Mouse (Mus musculus) bone marrow macrophage, adult 2 months (primary cell): Measurements from ENCODE around the gene 2300003K06Rik. TPM values are rescaled to one million over a fixed set of nuclear protein-coding genes. Genes with fewer than 3 reads are reported as not detected.
"Not testable (repeated sequence)": the region's sequence is repeated elsewhere in the genome, so short reads cannot be mapped to it uniquely, and the experiment has no call there.

Experiments used
- H3K27ac ChIP-seq: 2 replicates; pipeline ENCODE4 v1.5.1; 2012; ENCODE audit warnings: low read depth, low read length; ENCODE audit not compliant: insufficient read depth
- H3K4me1 ChIP-seq: 2 replicates; pipeline ENCODE4 v1.6.1; 2012; ENCODE audit warnings: low read length; ENCODE audit not compliant: control insufficient read depth, insufficient read depth
- H3K4me3 ChIP-seq: 2 replicates; pipeline ENCODE4 v1.5.1; 2012; ENCODE audit warnings: mild to moderate bottlenecking, low read length, moderate library complexity; ENCODE audit not compliant: insufficient read depth
- CTCF ChIP-seq: IDR thresholded peaks from 2 replicates; pipeline ENCODE4 v1.5.1; 2012; ENCODE audit warnings: low read depth, mild to moderate bottlenecking, low read length, moderate library complexity
- POLR2A ChIP-seq: IDR thresholded peaks from 2 replicates; pipeline ENCODE4 v1.6.1; 2012; ENCODE audit warnings: mild to moderate bottlenecking, low read depth, low read length, borderline replicate concordance
- polyA plus RNA-seq: library from polyadenylated mRNA; stranded (reverse); fragments of >200 nt; gene quantifications from 2 replicates; pipeline ENCODE4 v1.2.4, GENCODE M21; 2012; ENCODE audit not compliant: missing spikeins, insufficient read depth, insufficient read length

Gene 2300003K06Rik
- polyA plus RNA-seq = not detected in 2 replicates

GRCm38 (mm10) chr11:99837966-99838365 is at the start of gene 2300003K06Rik:
TSS of gene 2300003K06Rik (minus strand) at chr11:99838066.
- no peak within 1 kb of the TSS for H3K27ac ChIP-seq
- no peaks in the 10 kb centered on the region for H3K4me1 ChIP-seq
- no peak within 1 kb of the TSS for H3K4me3 ChIP-seq
- TF ChIP-seq CTCF (no peak), POLR2A (no peak)

- H3K27ac ChIP-seq, H3K4me3 ChIP-seq, H3K4me1 ChIP-seq: not testable (repeated sequence)
Measured at GRCm38 (mm10) chr11:99878887-99879286, 41.0 kb upstream of the 2300003K06Rik start, which contains the start of gene Gm11567. TSS of gene Gm11567 (plus strand) at chr11:99879187.

DNA sequence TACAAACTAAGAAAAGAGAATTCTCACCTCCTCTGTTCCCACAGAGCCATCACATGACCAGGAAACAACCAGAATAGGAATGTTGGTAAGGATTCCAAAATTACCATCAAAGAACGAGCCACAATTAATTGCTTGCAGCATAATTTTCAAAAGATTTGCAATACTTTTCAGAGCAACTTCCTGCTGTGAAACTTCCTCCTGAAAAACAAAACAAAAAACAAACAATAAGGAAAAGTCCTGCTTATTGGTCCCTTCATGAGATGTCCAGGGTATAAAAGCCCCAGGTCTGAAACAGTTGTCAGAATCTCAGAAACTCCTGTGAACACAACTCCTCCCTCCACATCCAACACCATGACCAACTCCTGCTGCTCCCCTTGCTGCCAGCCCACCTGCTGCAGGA is 35.2 kb upstream of the 2300003K06Rik start, which contains the start of gene Krtap9-1:
Gene Krtap9-1, plus strand, starts transcription at position 301 of the 400 bp plus-strand sequence.
- H3K27ac ChIP-seq, H3K4me3 ChIP-seq, H3K4me1 ChIP-seq: not testable (repeated sequence)

DNA sequence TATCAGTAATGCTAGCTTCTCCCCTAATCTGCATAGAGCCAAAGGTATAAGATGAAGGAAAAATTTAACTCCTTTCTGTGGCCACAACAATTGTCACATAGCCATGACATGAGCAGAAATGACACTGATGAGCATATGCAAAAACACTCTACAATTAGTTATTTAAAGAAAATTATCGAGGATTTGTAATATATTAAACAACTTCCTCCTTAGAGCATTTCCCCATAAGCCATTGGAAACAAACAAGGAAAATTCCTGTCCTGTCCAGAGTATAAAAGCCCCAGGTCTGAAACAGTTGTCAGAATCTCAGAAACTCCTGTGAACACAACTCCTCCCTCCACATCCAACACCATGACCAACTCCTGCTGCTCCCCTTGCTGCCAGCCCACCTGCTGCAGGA is 26.3 kb upstream of the 2300003K06Rik start, which contains the start of gene Gm11559:
Gene Gm11559, plus strand, starts transcription at position 301 of the 400 bp plus-strand sequence.
- H3K4me1 ChIP-seq, H3K4me3 ChIP-seq, H3K27ac ChIP-seq: not testable (repeated sequence)

DNA sequence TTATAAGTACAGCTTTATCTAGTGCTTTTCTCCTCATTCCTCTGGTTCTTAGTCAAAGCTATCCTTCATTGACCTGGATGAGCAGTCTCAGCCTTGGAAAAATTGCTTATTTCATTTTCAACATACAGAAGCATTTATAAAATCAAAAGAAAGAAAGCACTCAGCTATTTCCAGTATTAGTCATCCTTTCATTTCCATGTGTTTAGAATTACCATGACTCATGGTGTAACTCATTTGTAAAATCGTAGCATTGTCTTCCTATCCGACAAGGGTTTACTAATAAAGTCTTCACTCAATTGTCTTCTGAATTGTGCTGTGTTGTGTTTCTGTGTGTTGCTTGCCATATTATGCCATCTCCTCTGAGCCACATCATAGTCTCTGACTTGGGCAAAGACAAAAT is 20.9 kb upstream of the 2300003K06Rik start:
- no peak overlapping the region for H3K4me3 ChIP-seq
- H3K4me1 ChIP-seq = no peaks in the 10 kb centered on the region
- no peak overlapping the region for H3K27ac ChIP-seq
- TF ChIP-seq CTCF (no peak), POLR2A (no peak)

DNA sequence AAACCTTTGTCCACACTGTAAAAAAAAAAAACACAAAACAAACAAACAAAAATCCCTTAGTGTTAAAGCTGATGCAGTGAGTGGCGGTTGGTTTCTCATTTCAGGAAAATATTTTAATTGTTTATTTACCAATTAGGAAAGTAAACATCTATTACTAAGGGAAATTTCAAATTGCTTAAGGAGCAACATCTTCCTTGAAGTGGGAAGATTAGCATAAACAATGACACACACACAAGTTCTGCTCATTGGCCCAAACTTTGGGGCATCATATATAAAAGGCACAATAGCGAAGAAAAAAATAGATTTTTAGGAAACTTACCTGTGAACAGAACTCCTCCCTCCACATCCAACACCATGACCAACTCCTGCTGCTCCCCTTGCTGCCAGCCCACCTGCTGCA is 19.8 kb upstream of the 2300003K06Rik start, which contains the start of gene Gm11568:
Gene Gm11568, plus strand, starts transcription at position 301 of the 400 bp plus-strand sequence.
- TF ChIP-seq CTCF = no peak
- TF ChIP-seq POLR2A = no peak
- H3K27ac ChIP-seq = no peak within 1 kb of the TSS
- H3K4me1 ChIP-seq = no peaks in the 10 kb centered on the region
- no peak within 1 kb of the TSS for H3K4me3 ChIP-seq

GRCm38 (mm10) chr11:99854121-99854520 is 16.3 kb upstream of the 2300003K06Rik start:
- H3K4me3 ChIP-seq = no peak overlapping the region
- TF ChIP-seq CTCF (no peak), POLR2A (no peak)

GRCm38 (mm10) chr11:99851508-99851907 is 13.6 kb upstream of the 2300003K06Rik start, which contains the start of gene Krtap4-16:
TSS of gene Krtap4-16 (minus strand) at chr11:99851608.
- H3K4me1 ChIP-seq = no peaks in the 10 kb centered on the region
- no peak within 1 kb of the TSS for H3K4me3 ChIP-seq
- TF ChIP-seq CTCF = no peak
- no peak for TF ChIP-seq POLR2A
- H3K27ac ChIP-seq = no peak within 1 kb of the TSS

More at GRCm38 (mm10) chr11:99854121-99854520, 16.3 kb upstream of the 2300003K06Rik start:
- Histone ChIP-seq H3K4me1 (no peaks in the 10 kb centered on the region), H3K27ac (no peak overlapping the region)

DNA sequence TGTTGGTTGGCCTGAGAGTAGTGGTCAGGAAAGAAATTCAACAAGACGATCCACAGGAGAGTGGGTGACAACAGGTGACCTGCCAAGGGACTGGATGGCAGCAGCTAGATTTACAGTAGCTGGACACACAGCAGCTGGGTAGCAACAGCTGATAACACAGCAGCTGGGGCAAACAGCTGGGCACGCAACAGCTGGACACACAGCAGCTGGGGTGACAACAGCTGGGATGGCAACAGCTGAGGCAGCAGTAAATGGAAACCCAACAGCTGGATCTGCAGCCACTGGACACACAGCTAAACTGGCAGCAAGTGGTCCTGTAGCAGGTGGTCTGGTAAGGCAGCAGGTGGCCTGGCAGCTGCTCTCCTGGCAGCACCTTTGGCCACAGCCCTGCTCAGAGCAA is 8.9 kb upstream of the 2300003K06Rik start:
- no peak overlapping the region for H3K4me3 ChIP-seq
- H3K4me1 ChIP-seq = no peaks in the 10 kb centered on the region
- TF ChIP-seq POLR2A (no peak), CTCF (no peak)
- H3K27ac ChIP-seq = no peak overlapping the region

- TF ChIP-seq POLR2A (no peak), CTCF (no peak)
- H3K4me1 ChIP-seq = no peaks in the 10 kb centered on the region
- no peak overlapping the region for H3K4me3 ChIP-seq
- no peak overlapping the region for H3K27ac ChIP-seq
Measured at GRCm38 (mm10) chr11:99842185-99842584, 4.3 kb upstream of the 2300003K06Rik start.

- H3K27ac ChIP-seq, H3K4me1 ChIP-seq, H3K4me3 ChIP-seq: not testable (repeated sequence)
Measured at GRCm38 (mm10) chr11:99815566-99815965, 22.3 kb downstream of the 2300003K06Rik start, which contains the start of gene Gm11564. TSS of gene Gm11564 (minus strand) at chr11:99815666.

GRCm38 (mm10) chr11:99809792-99810191 is 28.1 kb downstream of the 2300003K06Rik start, which contains the start of gene Krtap4-13:
TSS of gene Krtap4-13 (minus strand) at chr11:99809892.
- H3K4me1 ChIP-seq, H3K27ac ChIP-seq, H3K4me3 ChIP-seq: not testable (repeated sequence)

GRCm38 (mm10) chr11:99804346-99804745 is 33.5 kb downstream of the 2300003K06Rik start, which contains the start of gene Gm11554:
TSS of gene Gm11554 (minus strand) at chr11:99804446.
- not testable (repeated sequence) for H3K4me1 ChIP-seq, H3K27ac ChIP-seq, H3K4me3 ChIP-seq

- not testable (repeated sequence) for H3K27ac ChIP-seq, H3K4me3 ChIP-seq, H3K4me1 ChIP-seq
Measured at GRCm38 (mm10) chr11:99798832-99799231, 39.0 kb downstream of the 2300003K06Rik start, which contains the start of gene Gm11569. TSS of gene Gm11569 (minus strand) at chr11:99798932.
